Mouse (Mus musculus) midbrain, embryonic 16.5 days (tissue): ENCODE data around the gene Camkmt. TPM values are rescaled to one million over a fixed set of nuclear protein-coding genes. Genes with fewer than 3 reads are reported as not detected.

Experiments used
- ATAC-seq: fragments of 200-750 bp; cut with Nextera tagmentation; 2 replicates; pipeline ENCODE4 v1.8.0; 2017; ENCODE audit warnings: moderate TSS enrichment
- H3K27ac ChIP-seq: fragments of 300-500 bp; sonication (generic); 2 replicates; pipeline ENCODE4 v1.5.1; 2014; ENCODE audit warnings: mild to moderate bottlenecking, low read length, mixed read lengths
- H3K27me3 ChIP-seq: fragments of 300-500 bp; sonication (generic); 2 replicates; pipeline ENCODE4 v1.6.1; 2014; ENCODE audit warnings: low read depth, low read length, mixed read lengths; ENCODE audit not compliant: control insufficient read depth, insufficient read depth
- H3K36me3 ChIP-seq: fragments of 300-500 bp; sonication (generic); 2 replicates; pipeline ENCODE4 v1.6.1; 2014; ENCODE audit warnings: mild to moderate bottlenecking, low read length, moderate library complexity, mixed read lengths; ENCODE audit not compliant: control insufficient read depth, insufficient read depth
- H3K4me1 ChIP-seq: fragments of 300-500 bp; sonication (generic); 2 replicates; pipeline ENCODE4 v1.6.1; 2014; ENCODE audit warnings: mild to moderate bottlenecking, low read length, mixed read lengths; ENCODE audit not compliant: control insufficient read depth, insufficient read depth
- H3K4me2 ChIP-seq: fragments of 300-500 bp; sonication (generic); 2 replicates; pipeline ENCODE4 v1.6.1; 2014; ENCODE audit warnings: mild to moderate bottlenecking, low read length, mixed read lengths
- H3K4me3 ChIP-seq: fragments of 300-500 bp; sonication (generic); 2 replicates; pipeline ENCODE4 v1.5.1; 2014; ENCODE audit warnings: low read depth, mild to moderate bottlenecking, low read length, moderate library complexity, mixed read lengths
- H3K9ac ChIP-seq: fragments of 300-500 bp; sonication (generic); 2 replicates; pipeline ENCODE4 v1.6.1; 2014; ENCODE audit warnings: low read depth, low read length, mixed read lengths
- H3K9me3 ChIP-seq: fragments of 300-500 bp; sonication (generic); replicated peaks from 2 replicates; pipeline ENCODE4 v1.6.1; 2014; ENCODE audit warnings: mild to moderate bottlenecking, low read length, mixed read lengths; ENCODE audit not compliant: control insufficient read depth, poor library complexity, severe bottlenecking
- WGBS: fragments of 180-500 bp; shearing (Covaris S2); extraction: QIAGEN DNeasy Blood & Tissue Kit; methylation state at CpG from one replicate; pipeline ENCODE4 v1.1.7; 2014; 5-methylcytosine and 5-hydroxymethylcytosine counted together
- polyA plus RNA-seq: library from polyadenylated mRNA; unstranded; fragments of >200 nt; fragmentation: Nextera tagmentation; extraction: Ambion mirVana; gene quantifications from 2 replicates; pipeline ENCODE4 v1.2.1, GENCODE M21; 2015

Gene Camkmt
- polyA plus RNA-seq, 1 experiment from 2014 or later, result 23.2 TPM

DNA sequence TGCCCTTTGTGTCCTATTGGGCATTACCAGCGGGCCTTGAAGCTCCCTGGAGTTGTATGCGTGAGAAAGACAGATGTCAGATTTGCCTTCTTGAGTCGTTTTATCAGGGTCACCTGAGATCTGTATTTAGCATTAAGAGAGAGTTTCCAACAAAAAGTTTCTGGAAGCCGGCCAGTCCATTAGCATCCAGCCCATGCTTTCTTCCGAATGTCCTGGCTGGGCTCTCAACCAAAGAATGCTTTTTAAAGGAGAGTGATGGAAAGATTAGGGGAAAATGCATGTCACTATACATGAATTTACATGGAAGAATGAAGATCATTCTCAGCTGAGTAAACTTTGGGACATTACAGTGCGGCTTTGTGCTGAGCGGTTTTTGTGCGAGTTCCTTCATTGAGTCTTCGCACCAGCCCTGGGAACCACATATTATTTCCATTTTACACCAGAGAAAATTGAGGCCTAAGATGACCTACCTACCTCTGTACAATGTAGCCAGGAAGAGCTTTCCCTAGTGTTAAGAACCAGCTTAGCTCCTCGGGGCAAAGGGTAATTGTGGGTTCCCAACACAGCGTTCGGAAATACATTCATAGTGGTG lies 176.6 kb downstream of the Camkmt start:
- Histone ChIP-seq H3K9ac (no peak overlapping the region), H3K27me3 (no peaks in the 10 kb centered on the region), H3K9me3 (no peaks in the 10 kb centered on the region), H3K4me2 (no peak overlapping the region), H3K36me3 (no peaks in the 10 kb centered on the region), H3K4me1 (peaks cover 7% of the 10 kb centered on the region), H3K4me3 (no peak overlapping the region), H3K27ac (no peak overlapping the region)
- 64% methylated on average over 12 of the region's 12 CpGs for WGBS
- no peak for ATAC-seq

DNA sequence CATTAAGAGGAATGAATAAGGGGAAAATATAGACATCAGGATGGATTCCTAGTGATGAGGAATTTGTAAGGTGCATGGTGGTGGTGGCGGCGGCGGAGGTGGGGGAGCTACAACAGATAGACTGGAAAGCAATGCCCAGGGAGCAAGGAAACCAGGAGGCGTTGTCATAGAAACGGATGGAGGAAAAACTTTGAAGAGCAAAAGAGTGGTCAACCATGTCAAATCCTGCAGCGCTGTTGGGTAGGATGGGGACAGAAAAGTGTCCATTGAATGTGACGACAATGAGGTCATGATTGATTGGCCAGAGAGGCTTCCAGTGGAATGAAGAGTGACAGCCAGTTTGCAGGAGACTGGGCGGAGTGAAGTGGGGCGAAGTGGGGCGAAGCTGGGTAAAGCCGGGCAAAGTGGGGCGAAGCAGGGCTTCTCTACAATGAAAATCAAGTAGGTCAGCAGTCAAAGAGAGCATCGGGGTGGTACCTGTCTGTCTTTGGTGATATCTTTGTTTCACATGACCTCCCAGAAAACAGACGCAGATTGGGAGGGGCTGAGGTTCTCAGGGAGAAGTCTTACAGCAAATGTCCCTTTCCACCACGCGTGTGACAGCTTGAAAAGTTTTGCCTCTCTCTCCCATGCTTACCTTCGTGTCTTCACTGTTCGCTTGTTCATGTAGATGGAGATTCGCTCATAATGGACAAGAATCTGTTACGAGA lies 181.3 kb downstream of the Camkmt start:
- WGBS, result 39% methylated on average over 20 of the region's 20 CpGs
- no peak overlapping the region for H3K27ac ChIP-seq

DNA sequence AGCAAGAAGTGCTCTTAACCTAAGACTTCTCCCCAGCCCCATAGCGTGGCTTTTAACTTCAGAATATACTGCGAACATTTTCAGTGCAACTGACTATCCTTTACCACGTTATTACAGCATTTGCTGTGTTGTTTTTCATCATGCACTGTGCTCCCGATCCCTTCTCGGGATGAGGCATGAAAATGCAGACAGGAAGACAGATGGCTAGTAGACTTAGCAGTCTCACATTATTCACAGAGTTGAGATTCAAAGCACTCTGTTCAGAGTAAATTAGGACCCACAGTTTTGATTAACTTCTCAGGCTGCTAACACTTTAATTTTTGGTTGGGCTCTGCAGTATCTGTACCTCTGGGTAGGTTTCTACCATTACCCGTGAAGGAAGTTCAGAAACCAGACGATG lies 189.4 kb downstream of the Camkmt start:
- Histone ChIP-seq H3K9me3 (no peaks in the 10 kb centered on the region), H3K9ac (no peak overlapping the region), H3K4me1 (no peaks in the 10 kb centered on the region), H3K27ac (no peak overlapping the region), H3K27me3 (no peaks in the 10 kb centered on the region), H3K4me3 (no peak overlapping the region), H3K36me3 (no peaks in the 10 kb centered on the region), H3K4me2 (no peak overlapping the region)
- 87% methylated on average over 7 of the region's 7 CpGs for WGBS
- ATAC-seq, result no peak

More for the DNA sequence above, 181.3 kb downstream of the Camkmt start:
- H3K4me3 ChIP-seq, result no peak overlapping the region
- peak overlapping the region; percentile 8; the same call in 1 of the 2 replicates for H3K4me2 ChIP-seq
- no peaks in the 10 kb centered on the region for H3K9me3 ChIP-seq
- no peak overlapping the region for H3K9ac ChIP-seq
- H3K36me3 ChIP-seq, result no peaks in the 10 kb centered on the region
- no peak for ATAC-seq
- 0 out of 2 replicates have a peak, but pooled peaks cover 4% of the 10 kb centered on the region for H3K27me3 ChIP-seq
- peaks cover 11% of the 10 kb centered on the region for H3K4me1 ChIP-seq

DNA sequence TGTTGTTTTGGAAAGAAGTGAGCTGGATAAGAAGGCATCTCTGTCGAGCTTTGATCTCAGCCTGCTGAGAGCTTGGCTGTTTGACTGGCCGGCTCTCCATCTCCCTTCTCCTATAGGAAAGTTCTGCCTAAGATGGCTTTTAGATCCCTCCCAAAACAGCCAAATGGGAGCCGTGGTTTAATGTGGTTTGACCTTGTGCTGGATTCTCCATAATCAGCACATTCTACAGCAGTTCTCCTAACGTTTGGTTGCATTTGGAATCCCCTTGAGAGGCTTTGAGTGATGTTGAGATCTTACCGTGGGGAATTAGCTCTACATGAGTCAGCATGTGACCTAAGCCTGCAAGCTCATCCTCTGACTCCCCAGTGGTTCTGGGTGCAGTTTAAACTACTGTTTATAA lies 192.1 kb downstream of the Camkmt start:
- Histone ChIP-seq H3K4me1 (no peaks in the 10 kb centered on the region), H3K9ac (no peak overlapping the region), H3K9me3 (no peaks in the 10 kb centered on the region), H3K4me3 (no peak overlapping the region), H3K27ac (no peak overlapping the region), H3K36me3 (no peaks in the 10 kb centered on the region), H3K27me3 (no peaks in the 10 kb centered on the region), H3K4me2 (no peak overlapping the region)
- no peak for ATAC-seq
- 71% methylated on average over 5 of the region's 5 CpGs for WGBS

DNA sequence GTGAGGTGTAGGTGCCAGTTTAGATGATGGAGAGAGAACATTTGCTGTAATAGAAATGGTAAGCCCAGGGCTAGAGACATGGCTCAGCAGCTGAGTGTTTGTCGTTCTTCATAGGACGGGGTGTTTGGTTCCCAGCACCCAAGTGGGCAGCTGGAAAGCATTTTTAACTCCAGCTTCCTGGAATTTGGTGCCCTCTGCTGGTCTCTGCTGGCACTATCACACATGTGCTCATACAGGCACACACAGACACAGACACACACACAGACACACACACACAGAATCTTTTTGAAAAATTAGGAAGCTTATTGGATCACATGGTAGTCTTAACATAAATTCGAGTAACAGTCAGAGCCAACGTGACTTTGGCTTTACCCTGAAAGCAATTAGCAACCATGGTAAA lies 200.8 kb downstream of the Camkmt start:
- Histone ChIP-seq H3K4me1 (no peaks in the 10 kb centered on the region), H3K36me3 (no peaks in the 10 kb centered on the region), H3K27ac (no peak overlapping the region), H3K9ac (no peak overlapping the region), H3K9me3 (no peaks in the 10 kb centered on the region; the same call in 1 of the 2 replicates), H3K27me3 (no peaks in the 10 kb centered on the region), H3K4me2 (no peak overlapping the region), H3K4me3 (no peak overlapping the region)
- no peak for ATAC-seq
- WGBS, result 97% methylated on average over 4 of the region's 4 CpGs

DNA sequence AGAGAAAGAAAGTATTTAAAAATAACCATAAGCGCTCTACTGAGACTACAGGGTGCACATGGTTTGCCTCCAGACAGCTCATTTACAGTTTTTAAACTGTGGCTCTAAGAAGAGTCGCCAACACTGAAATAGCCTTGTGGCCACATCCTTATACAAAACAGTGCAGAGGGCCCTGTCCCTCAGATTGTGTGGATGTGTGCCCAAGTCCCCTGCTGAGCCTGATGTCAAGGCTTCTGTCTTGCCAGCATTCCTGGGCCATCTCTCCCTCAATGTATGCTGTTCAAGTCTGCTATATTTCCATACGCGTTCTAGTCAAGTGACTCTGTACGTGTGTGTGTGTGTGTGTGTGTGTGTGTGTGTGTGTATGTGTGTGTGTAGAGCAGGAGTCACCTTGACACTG lies 201.2 kb downstream of the Camkmt start:
- H3K4me2 ChIP-seq, result no peak overlapping the region
- ATAC-seq, result no peak

DNA sequence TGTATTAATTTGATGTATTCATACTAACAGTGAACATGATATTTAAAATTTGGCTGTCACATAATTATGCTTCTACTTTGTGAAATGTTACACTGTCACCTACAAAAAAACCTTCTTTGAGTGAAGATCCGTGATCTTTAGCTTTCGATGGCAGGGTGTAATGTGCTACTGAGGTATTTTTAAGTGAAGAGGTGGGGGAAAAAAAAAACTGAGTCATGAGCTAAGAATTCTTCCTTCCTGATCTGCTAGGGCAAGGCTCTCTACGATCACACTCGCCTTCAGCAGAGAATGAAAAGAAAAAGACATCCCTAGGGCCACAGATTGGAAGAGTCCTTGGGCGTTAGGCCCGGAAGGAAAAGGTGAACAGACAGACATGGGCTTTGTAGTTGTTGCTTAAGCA lies 201.9 kb downstream of the Camkmt start:
- Histone ChIP-seq H3K27ac (no peak overlapping the region), H3K9ac (no peak overlapping the region), H3K4me3 (no peak overlapping the region), H3K36me3 (no peaks in the 10 kb centered on the region), H3K9me3 (no peaks in the 10 kb centered on the region; the same call in 1 of the 2 replicates), H3K4me1 (no peaks in the 10 kb centered on the region), H3K27me3 (no peaks in the 10 kb centered on the region), H3K4me2 (no peak overlapping the region)
- ATAC-seq, result no peak
- 74% methylated on average over 6 of the region's 6 CpGs for WGBS

More for the DNA sequence above, 201.2 kb downstream of the Camkmt start:
- no peak overlapping the region for H3K27ac ChIP-seq
- H3K36me3 ChIP-seq, result no peaks in the 10 kb centered on the region
- WGBS, result 94% methylated on average over 5 of the region's 5 CpGs
- no peak overlapping the region for H3K9ac ChIP-seq
- no peaks in the 10 kb centered on the region for H3K4me1 ChIP-seq
- no peaks in the 10 kb centered on the region for H3K27me3 ChIP-seq
- no peaks in the 10 kb centered on the region; the same call in 1 of the 2 replicates for H3K9me3 ChIP-seq
- no peak overlapping the region for H3K4me3 ChIP-seq

DNA sequence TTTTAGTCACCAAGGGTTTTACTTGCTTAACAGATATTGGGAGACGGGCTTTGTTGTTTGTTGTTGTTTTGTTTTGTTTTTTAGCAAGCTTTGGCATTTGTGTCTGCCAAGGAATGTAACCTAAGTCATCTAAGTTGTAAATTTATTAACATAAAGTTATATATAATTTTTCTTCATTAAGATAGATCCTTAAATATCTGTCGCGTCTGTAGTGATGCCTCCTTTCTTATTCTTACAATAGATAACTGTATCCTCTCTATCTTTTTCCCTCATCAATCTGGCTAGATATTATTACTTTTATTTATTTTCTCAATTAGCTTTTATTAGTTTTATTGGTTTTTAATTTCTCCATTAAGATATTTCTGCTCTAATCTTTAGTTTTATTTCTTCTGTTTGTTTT lies 213.3 kb downstream of the Camkmt start:
- WGBS, result 100% methylated on average over 3 of the region's 3 CpGs
- no peak overlapping the region for H3K9ac ChIP-seq
- H3K9me3 ChIP-seq, result no peaks in the 10 kb centered on the region; the same call in 1 of the 2 replicates
- no peak overlapping the region for H3K4me3 ChIP-seq
- H3K4me2 ChIP-seq, result no peak overlapping the region
- H3K27ac ChIP-seq, result no peak overlapping the region
- no peaks in the 10 kb centered on the region for H3K36me3 ChIP-seq
- no peak for ATAC-seq
- H3K4me1 ChIP-seq, result no peaks in the 10 kb centered on the region
- no peaks in the 10 kb centered on the region for H3K27me3 ChIP-seq

DNA sequence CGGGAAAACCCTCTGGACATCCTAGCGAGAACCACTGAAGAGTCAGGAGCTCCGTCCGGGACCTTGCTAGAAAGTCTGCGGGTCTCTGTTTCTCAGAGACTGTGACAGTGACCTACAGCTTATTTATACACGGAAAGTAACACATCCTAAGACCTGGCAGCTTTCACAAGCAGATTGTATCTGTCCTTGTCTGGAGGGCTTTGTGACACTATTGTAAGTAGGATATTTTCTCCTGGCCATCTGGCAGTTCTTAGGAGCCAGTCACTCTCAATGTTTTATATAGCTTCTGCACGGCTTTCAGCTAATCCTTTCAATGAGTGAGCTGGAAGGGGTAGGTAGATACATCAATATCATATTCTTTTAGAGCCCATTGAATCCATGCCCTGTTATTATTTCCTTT lies 218.2 kb downstream of the Camkmt start:
- no peak overlapping the region for H3K9ac ChIP-seq
- no peak overlapping the region for H3K4me3 ChIP-seq
- 57% methylated on average over 7 of the region's 7 CpGs for WGBS
- no peak overlapping the region for H3K27ac ChIP-seq
- H3K4me2 ChIP-seq, result no peak overlapping the region
- ATAC-seq, result no peak
- H3K4me1 ChIP-seq, result no peaks in the 10 kb centered on the region
- no peaks in the 10 kb centered on the region for H3K36me3 ChIP-seq
- no peaks in the 10 kb centered on the region for H3K27me3 ChIP-seq
- no peaks in the 10 kb centered on the region; the same call in 1 of the 2 replicates for H3K9me3 ChIP-seq
